Mouse (Mus musculus) spleen, adult 2 months (tissue): ENCODE results near the gene Rab3il1.

Experiments used
- CTCF ChIP-seq: fragments of 200-500 bp; IDR thresholded peaks from 2 replicates; pipeline ENCODE4 v1.5.1; 2011; ENCODE audit warnings: mild to moderate bottlenecking, inconsistent platforms; ENCODE audit not compliant: insufficient read depth, insufficient read length, insufficient replicate concordance; ENCODE audit errors: extremely low read depth
- POLR2A ChIP-seq: fragments of 200-500 bp; IDR thresholded peaks from 2 replicates; pipeline ENCODE4 v1.6.1; 2011; ENCODE audit warnings: low read depth, low read length, inconsistent platforms

GRCm38 (mm10) chr19:9984111-9985055, 17.1 kb upstream of the Rab3il1 start:
- TF ChIP-seq CTCF (no peak), POLR2A (no peak)
